Mouse (Mus musculus): ENCODE data around the gene Stard8. TPM values are rescaled to one million over a fixed set of nuclear protein-coding genes. Genes with fewer than 3 reads are reported as not detected.

Stard8 gene
- polyA plus RNA-seq, 1 experiment, result 24.5 TPM

GRCm38 (mm10) chrX:99046360-99047055 is 43.5 kb downstream of the Stard8 start:
- Histone ChIP-seq H3K27me3 (ENCODE audit: control insufficient read depth, insufficient read depth, low read length, poor library complexity, severe bottlenecking) (no peaks in the 10 kb centered on the region), H3K9me3 (replicated peaks; ENCODE audit: control insufficient read depth, insufficient read depth, low read length, poor library complexity, severe bottlenecking) (no peaks in the 10 kb centered on the region), H3K4me1 (ENCODE audit: control insufficient read depth, insufficient read depth, low read length) (peaks cover 2% of the 10 kb centered on the region), H3K36me3 (ENCODE audit: control insufficient read depth, insufficient read depth, low read length, poor library complexity, severe bottlenecking) (no peaks in the 10 kb centered on the region), H3K4me3 (ENCODE audit: low read depth, low read length) (no peak overlapping the region), H3K27ac (ENCODE audit: insufficient read depth, low read length) (peak overlapping the region; percentile 55; the same call in 1 of the 2 replicates), H3K9ac (ENCODE audit: low read depth, poor library complexity, severe bottlenecking) (no peak overlapping the region)
- TF ChIP-seq CTCF (IDR thresholded peaks at IDR 0.05; ENCODE audit: low read depth, low read length) (no peak), POLR2A (IDR thresholded peaks at IDR 0.05; ENCODE audit: insufficient read depth, low read length) (no peak), EP300 (IDR thresholded peaks at IDR 0.05; ENCODE audit: insufficient read depth, low read depth, low read length) (no peak)

- H3K27ac ChIP-seq (ENCODE audit: insufficient read depth, low read length), result peak overlapping the region; percentile 87; the same call in 1 of the 2 replicates
- H3K27me3 ChIP-seq (ENCODE audit: control insufficient read depth, insufficient read depth, low read length, poor library complexity, severe bottlenecking), result no peaks in the 10 kb centered on the region
- TF ChIP-seq POLR2A (IDR thresholded peaks at IDR 0.05; ENCODE audit: insufficient read depth, low read length) (no peak), CTCF (IDR thresholded peaks at IDR 0.05; ENCODE audit: low read depth, low read length) (no peak), EP300 (IDR thresholded peaks at IDR 0.05; ENCODE audit: insufficient read depth, low read depth, low read length) (no peak)
- H3K9me3 ChIP-seq (replicated peaks; ENCODE audit: control insufficient read depth, insufficient read depth, low read length, poor library complexity, severe bottlenecking), result no peaks in the 10 kb centered on the region
- H3K4me3 ChIP-seq (ENCODE audit: low read depth, low read length), result no peak overlapping the region
- no peaks in the 10 kb centered on the region for H3K36me3 ChIP-seq (ENCODE audit: control insufficient read depth, insufficient read depth, low read length, poor library complexity, severe bottlenecking)
- no peak overlapping the region for H3K9ac ChIP-seq (ENCODE audit: low read depth, poor library complexity, severe bottlenecking)
- peaks cover 4% of the 10 kb centered on the region for H3K4me1 ChIP-seq (ENCODE audit: control insufficient read depth, insufficient read depth, low read length)
Measured at GRCm38 (mm10) chrX:99048111-99048510, 45.1 kb downstream of the Stard8 start.

- Histone ChIP-seq H3K27ac (ENCODE audit: insufficient read depth, low read length) (peak overlapping the region; percentile 87; the same call in 1 of the 2 replicates), H3K36me3 (ENCODE audit: control insufficient read depth, insufficient read depth, low read length, poor library complexity, severe bottlenecking) (no peaks in the 10 kb centered on the region), H3K27me3 (ENCODE audit: control insufficient read depth, insufficient read depth, low read length, poor library complexity, severe bottlenecking) (no peaks in the 10 kb centered on the region), H3K9ac (ENCODE audit: low read depth, poor library complexity, severe bottlenecking) (no peak overlapping the region), H3K4me3 (ENCODE audit: low read depth, low read length) (no peak overlapping the region), H3K4me1 (ENCODE audit: control insufficient read depth, insufficient read depth, low read length) (peaks cover 4% of the 10 kb centered on the region), H3K9me3 (replicated peaks; ENCODE audit: control insufficient read depth, insufficient read depth, low read length, poor library complexity, severe bottlenecking) (no peaks in the 10 kb centered on the region)
- no peak for TF ChIP-seq POLR2A (IDR thresholded peaks at IDR 0.05; ENCODE audit: insufficient read depth, low read length)
- no peak for TF ChIP-seq EP300 (IDR thresholded peaks at IDR 0.05; ENCODE audit: insufficient read depth, low read depth, low read length)
- no peak for TF ChIP-seq CTCF (IDR thresholded peaks at IDR 0.05; ENCODE audit: low read depth, low read length)
Measured at GRCm38 (mm10) chrX:99049247-99049646, 46.2 kb downstream of the Stard8 start.

GRCm38 (mm10) chrX:99050736-99051481 is 47.9 kb downstream of the Stard8 start:
- no peak for TF ChIP-seq CTCF (IDR thresholded peaks at IDR 0.05; ENCODE audit: low read depth, low read length)
- TF ChIP-seq POLR2A (IDR thresholded peaks at IDR 0.05; ENCODE audit: insufficient read depth, low read length), result no peak
- TF ChIP-seq EP300 (IDR thresholded peaks at IDR 0.05; ENCODE audit: insufficient read depth, low read depth, low read length), result no peak
- no peaks in the 10 kb centered on the region for H3K9me3 ChIP-seq (replicated peaks; ENCODE audit: control insufficient read depth, insufficient read depth, low read length, poor library complexity, severe bottlenecking)
- no peak overlapping the region for H3K9ac ChIP-seq (ENCODE audit: low read depth, poor library complexity, severe bottlenecking)
- no peaks in the 10 kb centered on the region for H3K36me3 ChIP-seq (ENCODE audit: control insufficient read depth, insufficient read depth, low read length, poor library complexity, severe bottlenecking)
- peaks cover 4% of the 10 kb centered on the region for H3K4me1 ChIP-seq (ENCODE audit: control insufficient read depth, insufficient read depth, low read length)
- H3K27me3 ChIP-seq (ENCODE audit: control insufficient read depth, insufficient read depth, low read length, poor library complexity, severe bottlenecking), result no peaks in the 10 kb centered on the region
- no peak overlapping the region for H3K4me3 ChIP-seq (ENCODE audit: low read depth, low read length)
- H3K27ac ChIP-seq (ENCODE audit: insufficient read depth, low read length), result no peak overlapping the region

GRCm38 (mm10) chrX:99052255-99052654 is 49.2 kb downstream of the Stard8 start:
- Histone ChIP-seq H3K36me3 (ENCODE audit: control insufficient read depth, insufficient read depth, low read length, poor library complexity, severe bottlenecking) (no peaks in the 10 kb centered on the region), H3K4me3 (ENCODE audit: low read depth, low read length) (no peak overlapping the region), H3K27me3 (ENCODE audit: control insufficient read depth, insufficient read depth, low read length, poor library complexity, severe bottlenecking) (no peaks in the 10 kb centered on the region), H3K9ac (ENCODE audit: low read depth, poor library complexity, severe bottlenecking) (no peak overlapping the region), H3K27ac (ENCODE audit: insufficient read depth, low read length) (no peak overlapping the region), H3K4me1 (ENCODE audit: control insufficient read depth, insufficient read depth, low read length) (peaks cover 4% of the 10 kb centered on the region), H3K9me3 (replicated peaks; ENCODE audit: control insufficient read depth, insufficient read depth, low read length, poor library complexity, severe bottlenecking) (no peaks in the 10 kb centered on the region)
- TF ChIP-seq POLR2A (IDR thresholded peaks at IDR 0.05; ENCODE audit: insufficient read depth, low read length) (no peak), EP300 (IDR thresholded peaks at IDR 0.05; ENCODE audit: insufficient read depth, low read depth, low read length) (no peak), CTCF (IDR thresholded peaks at IDR 0.05; ENCODE audit: low read depth, low read length) (no peak)

- Histone ChIP-seq H3K27me3 (ENCODE audit: control insufficient read depth, insufficient read depth, low read length, poor library complexity, severe bottlenecking) (no peaks in the 10 kb centered on the region), H3K36me3 (ENCODE audit: control insufficient read depth, insufficient read depth, low read length, poor library complexity, severe bottlenecking) (no peaks in the 10 kb centered on the region), H3K9me3 (replicated peaks; ENCODE audit: control insufficient read depth, insufficient read depth, low read length, poor library complexity, severe bottlenecking) (no peaks in the 10 kb centered on the region), H3K4me1 (ENCODE audit: control insufficient read depth, insufficient read depth, low read length) (peaks cover 6% of the 10 kb centered on the region), H3K4me3 (ENCODE audit: low read depth, low read length) (no peak overlapping the region), H3K9ac (ENCODE audit: low read depth, poor library complexity, severe bottlenecking) (no peak overlapping the region), H3K27ac (ENCODE audit: insufficient read depth, low read length) (no peak overlapping the region)
- TF ChIP-seq POLR2A (IDR thresholded peaks at IDR 0.05; ENCODE audit: insufficient read depth, low read length) (no peak), EP300 (IDR thresholded peaks at IDR 0.05; ENCODE audit: insufficient read depth, low read depth, low read length) (no peak), CTCF (IDR thresholded peaks at IDR 0.05; ENCODE audit: low read depth, low read length) (no peak)
Measured at GRCm38 (mm10) chrX:99054512-99054911, 51.5 kb downstream of the Stard8 start.
